Mouse (Mus musculus) cerebellum, postnatal 10 days (tissue): Measurements from ENCODE around the gene Trio.

Experiments used
- DNase-seq, 2 experiments: peaks; one replicate each; pipeline ENCODE4 v3.0.0; 2021; ENCODE audit warnings: mixed read lengths in 2 of 2

Trio gene

GRCm38 (mm10) chr15:27702972-27703313, 322.7 kb downstream of the Trio start:
- DNase-seq, result no peak

- DNase-seq, result peak; percentile 20 to 24
These were observed 323.3 kb downstream of the Trio start for GRCm38 (mm10) chr15:27702031-27702971.

- DNase-seq, result no peak
These were observed 328.0 kb downstream of the Trio start for GRCm38 (mm10) chr15:27697632-27698031.

- DNase-seq, result no peak
These were observed 332.4 kb downstream of the Trio start for GRCm38 (mm10) chr15:27693235-27693634.

- no peak for DNase-seq
These were observed 333.5 kb downstream of the Trio start for GRCm38 (mm10) chr15:27692161-27692560.

- no peak for DNase-seq
These were observed 334.4 kb downstream of the Trio start for GRCm38 (mm10) chr15:27691213-27691612.

- DNase-seq, result no peak
These were observed 337.5 kb downstream of the Trio start for GRCm38 (mm10) chr15:27688041-27688651.

GRCm38 (mm10) chr15:27684813-27685212, 340.8 kb downstream of the Trio start:
- DNase-seq, result no peak

GRCm38 (mm10) chr15:27683206-27683605, 342.4 kb downstream of the Trio start:
- DNase-seq, result no peak

GRCm38 (mm10) chr15:27682619-27683018, 343.0 kb downstream of the Trio start:
- no peak for DNase-seq

GRCm38 (mm10) chr15:27681419-27682187, 344.0 kb downstream of the Trio start, which contains the start of gene Otulinl:
TSS of gene Otulinl (minus strand) at chr15:27681579.
- DNase-seq, result peak; percentile 96 to 98

- no peak for DNase-seq
These were observed 344.7 kb downstream of the Trio start for GRCm38 (mm10) chr15:27680997-27681396.
